Mouse (Mus musculus) MEL (cell line): ENCODE data around the gene Cpm. TPM values are rescaled to one million over a fixed set of nuclear protein-coding genes. Genes with fewer than 3 reads are reported as not detected.

Experiments
- DNase-seq: peaks from one replicate; pipeline ENCODE4 v3.0.0; 2011; ENCODE audit warnings: low read depth, low spot score
- H3K27ac ChIP-seq: 2 replicates; pipeline ENCODE4 v1.5.1; 2012; ENCODE audit warnings: low read depth, mild to moderate bottlenecking, control low read depth, low read length, moderate library complexity; ENCODE audit not compliant: control insufficient read depth
- H3K27me3 ChIP-seq, 2 experiments: fragments of 150-350 bp in 1 of 2; sonication (generic) in 1 of 2; 2 replicates each; pipeline ENCODE4 v1.6.1; 2012; ENCODE audit warnings: low read length in 2 of 2, mild to moderate bottlenecking in 2 of 2, improper control_type of control experiment in 1 of 2, moderate library complexity in 1 of 2; ENCODE audit not compliant: insufficient read depth in 2 of 2, control insufficient read depth in 1 of 2
- H3K36me3 ChIP-seq, 2 experiments: 2 replicates each; pipeline ENCODE4 v1.6.1; 2012 to 2014; ENCODE audit warnings: low read length in 2 of 2, improper control_type of control experiment in 1 of 2, inconsistent platforms in 1 of 2, mild to moderate bottlenecking in 1 of 2; ENCODE audit not compliant: insufficient read depth in 2 of 2, control insufficient read depth in 1 of 2
- H3K4me1 ChIP-seq, 2 experiments: fragments of 150-350 bp in 1 of 2; sonication (generic) in 1 of 2; 2 replicates each; pipeline ENCODE4 v1.6.1; 2012; ENCODE audit warnings: low read length in 2 of 2, improper control_type of control experiment in 1 of 2, mild to moderate bottlenecking in 1 of 2; ENCODE audit not compliant: insufficient read depth in 2 of 2, control insufficient read depth in 1 of 2
- H3K4me3 ChIP-seq, 2 experiments: fragments of 150-350 bp in 1 of 2; sonication (generic) in 1 of 2; 2 replicates each; pipeline ENCODE4 v1.5.1; 2012; ENCODE audit warnings: low read depth in 2 of 2, low read length in 2 of 2, mild to moderate bottlenecking in 2 of 2, moderate library complexity in 2 of 2, control low read depth in 1 of 2, improper control_type of control experiment in 1 of 2; ENCODE audit not compliant: control insufficient read depth in 1 of 2, insufficient read depth in 1 of 2
- H3K79me2 ChIP-seq: 2 replicates; pipeline ENCODE4 v1.6.1; 2012; ENCODE audit warnings: mild to moderate bottlenecking, low read length, moderate library complexity; ENCODE audit not compliant: control insufficient read depth, poor library complexity, insufficient read depth
- H3K9ac ChIP-seq: 2 replicates; pipeline ENCODE4 v1.6.1; 2012; ENCODE audit warnings: low read depth, mild to moderate bottlenecking, control low read depth, low read length, moderate library complexity; ENCODE audit not compliant: control insufficient read depth, poor library complexity, severe bottlenecking
- H3K9me3 ChIP-seq: fragments of 150-350 bp; sonication (generic); replicated peaks from 2 replicates; pipeline ENCODE4 v1.6.1; 2012; ENCODE audit warnings: mild to moderate bottlenecking, low read length, improper control_type of control experiment, moderate library complexity; ENCODE audit not compliant: insufficient read depth
- CHD1 ChIP-seq: IDR thresholded peaks from 2 replicates; pipeline ENCODE4 v1.6.1; 2012; ENCODE audit warnings: low read depth, mild to moderate bottlenecking, inconsistent platforms, low read length, improper control_type of control experiment
- CHD2 ChIP-seq: IDR thresholded peaks from 2 replicates; pipeline ENCODE4 v1.6.1; 2011; ENCODE audit warnings: low read length, improper control_type of control experiment
- E2F4 ChIP-seq: IDR thresholded peaks from 2 replicates; pipeline ENCODE4 v1.6.1; 2011; ENCODE audit warnings: low read depth, low read length, improper control_type of control experiment, borderline replicate concordance
- EP300 ChIP-seq, 2 experiments: IDR thresholded peaks; 2 replicates each; pipeline ENCODE4 v1.6.1; 2011; ENCODE audit warnings: improper control_type of control experiment in 2 of 2, low read length in 2 of 2, low read depth in 1 of 2, mild to moderate bottlenecking in 1 of 2
- HCFC1 ChIP-seq: IDR thresholded peaks from 2 replicates; pipeline ENCODE4 v1.6.1; 2012; ENCODE audit warnings: low read depth, mild to moderate bottlenecking, inconsistent platforms, low read length, improper control_type of control experiment, moderate library complexity
- JUND ChIP-seq: IDR thresholded peaks from 2 replicates; pipeline ENCODE4 v1.6.1; 2011; ENCODE audit warnings: low read depth, mild to moderate bottlenecking, improper control_type of control experiment, low read length
- MAFK ChIP-seq: IDR thresholded peaks from 2 replicates; pipeline ENCODE4 v1.6.1; 2011; ENCODE audit warnings: low read depth, mild to moderate bottlenecking, low read length, improper control_type of control experiment, borderline replicate concordance
- MYC ChIP-seq: IDR thresholded peaks from 2 replicates; pipeline ENCODE4 v1.6.1; 2011; ENCODE audit warnings: low read depth, mild to moderate bottlenecking, low read length, improper control_type of control experiment, moderate library complexity
- NELFE ChIP-seq: IDR thresholded peaks from 2 replicates; pipeline ENCODE4 v1.6.1; 2011; ENCODE audit warnings: low read depth, low read length, improper control_type of control experiment
- NRF1 ChIP-seq: IDR thresholded peaks from 2 replicates; pipeline ENCODE4 v1.6.1; 2014; ENCODE audit warnings: low read depth, mild to moderate bottlenecking, inconsistent platforms, low read length, improper control_type of control experiment, moderate library complexity; ENCODE audit not compliant: poor library complexity, insufficient read depth, severe bottlenecking
- POLR2A ChIP-seq, 2 experiments: IDR thresholded peaks; 2 replicates each; pipeline ENCODE4 v1.6.1; 2011 to 2012; ENCODE audit warnings: low read length in 2 of 2, mild to moderate bottlenecking in 2 of 2, control low read depth in 1 of 2, improper control_type of control experiment in 1 of 2, low read depth in 1 of 2, moderate library complexity in 1 of 2; ENCODE audit not compliant: control insufficient read depth in 1 of 2, insufficient read depth in 1 of 2, poor library complexity in 1 of 2
- POLR2AphosphoS2 ChIP-seq: IDR thresholded peaks from 2 replicates; pipeline ENCODE4 v1.6.1; 2011; ENCODE audit warnings: low read length, improper control_type of control experiment
- RAD21 ChIP-seq: IDR thresholded peaks from 2 replicates; pipeline ENCODE4 v1.6.1; 2011; ENCODE audit warnings: mild to moderate bottlenecking, low read depth, low read length, improper control_type of control experiment
- RCOR1 ChIP-seq: IDR thresholded peaks from 2 replicates; pipeline ENCODE4 v1.6.1; 2012; ENCODE audit warnings: low read depth, mild to moderate bottlenecking, inconsistent platforms, low read length, improper control_type of control experiment
- SMC3 ChIP-seq: IDR thresholded peaks from 2 replicates; pipeline ENCODE4 v1.6.1; 2011; ENCODE audit warnings: low read depth, low read length, improper control_type of control experiment
- TCF12 ChIP-seq: IDR thresholded peaks from 2 replicates; pipeline ENCODE4 v1.6.1; 2014; ENCODE audit warnings: low read depth, mild to moderate bottlenecking, inconsistent platforms, low read length, improper control_type of control experiment, moderate library complexity
- UBTF ChIP-seq: IDR thresholded peaks from 2 replicates; pipeline ENCODE4 v1.6.1; 2012; ENCODE audit warnings: low read depth, mild to moderate bottlenecking, inconsistent platforms, low read length, improper control_type of control experiment, moderate library complexity, borderline replicate concordance; ENCODE audit not compliant: insufficient read depth
- USF1 ChIP-seq: IDR thresholded peaks from 2 replicates; pipeline ENCODE4 v1.6.1; 2014; ENCODE audit warnings: low read depth, mild to moderate bottlenecking, inconsistent platforms, low read length, improper control_type of control experiment, moderate library complexity
- ZKSCAN1 ChIP-seq: IDR thresholded peaks from 2 replicates; pipeline ENCODE4 v1.6.1; 2012; ENCODE audit warnings: low read depth, mild to moderate bottlenecking, inconsistent platforms, low read length, improper control_type of control experiment, moderate library complexity
- ZMIZ1 ChIP-seq: IDR thresholded peaks from 2 replicates; pipeline ENCODE4 v1.6.1; 2012; ENCODE audit warnings: low read depth, mild to moderate bottlenecking, inconsistent platforms, low read length, improper control_type of control experiment, moderate library complexity
- ZNF384 ChIP-seq: IDR thresholded peaks from 2 replicates; pipeline ENCODE4 v1.6.1; 2012; ENCODE audit warnings: low read depth, mild to moderate bottlenecking, inconsistent platforms, low read length, improper control_type of control experiment
- polyA plus RNA-seq, 2 experiments: library from polyadenylated mRNA; stranded (reverse) in 1 of 2; unstranded in 1 of 2; fragments of >175 nt in 1 of 2; fragments of >200 nt in 1 of 2; gene quantifications; 2 replicates each; pipeline versions ENCODE4 v1.2.1 to v1.2.4; 2012; ENCODE audit warnings: low replicate concordance in 2 of 2, low read depth in 1 of 2; ENCODE audit not compliant: insufficient read length in 2 of 2, insufficient read depth in 1 of 2, missing spikeins in 1 of 2
- total RNA-seq: library from RNA; depleted of rRNA; stranded (reverse); fragments of 300-350 nt; gene quantifications from 2 replicates; pipeline ENCODE4 v1.2.3, GENCODE M21; 2012

The Cpm gene
- total and polyA plus RNA-seq, 3 experiments: 0.04 to 0.40 TPM; not detected in 1

DNA sequence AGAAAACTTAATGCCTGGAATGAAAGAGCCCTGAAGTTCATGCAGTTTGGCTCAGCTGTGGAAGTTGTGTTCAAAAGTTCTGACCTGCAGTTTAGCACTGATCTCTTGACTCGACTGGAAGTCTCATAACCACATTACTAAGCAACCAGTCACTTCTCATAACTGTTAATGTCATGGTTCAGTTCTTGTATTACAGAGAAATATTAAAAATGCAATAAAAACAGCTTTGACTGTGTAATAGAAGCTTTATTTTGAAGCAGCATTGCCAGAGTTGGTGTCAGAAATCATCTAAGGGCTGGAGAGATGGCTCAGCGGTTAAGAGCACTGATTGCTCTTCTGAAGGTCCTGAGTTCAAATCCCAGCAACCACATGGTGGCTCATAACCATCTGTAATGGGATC is 1.5 kb downstream of the Cpm start:
- no peaks in the 10 kb centered on the region for H3K79me2 ChIP-seq
- no peak overlapping the region for H3K4me3 ChIP-seq

DNA sequence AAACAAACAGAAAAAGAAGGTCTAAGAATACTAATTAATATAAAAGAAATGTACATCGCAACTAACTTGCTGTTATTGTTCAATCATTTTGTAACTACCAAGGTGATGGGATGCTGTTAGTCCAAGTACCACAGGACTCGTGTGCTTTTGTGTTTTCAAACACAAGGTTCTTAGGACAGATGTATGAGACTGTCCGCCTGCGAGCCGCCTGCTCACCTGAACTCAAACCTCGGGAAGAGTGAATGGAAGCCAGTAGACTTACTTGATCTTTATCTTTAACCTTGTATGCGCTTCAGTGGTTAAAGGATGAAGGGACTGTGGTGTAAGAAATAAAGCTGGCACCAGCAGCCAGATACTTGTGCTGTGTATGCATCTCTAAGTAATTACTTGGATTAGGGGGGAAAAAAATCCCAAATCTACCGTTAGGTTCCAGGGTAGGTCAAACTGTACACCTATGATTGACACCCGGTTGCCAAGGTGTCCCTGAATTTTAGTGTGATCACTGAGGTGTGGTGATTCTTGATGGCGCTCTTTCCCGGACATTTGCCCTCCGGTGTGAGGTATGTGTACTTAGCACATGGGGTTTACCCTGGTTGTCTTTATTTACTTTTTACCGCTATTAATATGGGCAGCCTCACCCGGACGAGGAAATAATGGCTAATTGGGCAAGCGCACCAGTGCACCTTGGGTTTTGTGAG is 2.4 kb downstream of the Cpm start:
- no peaks in the 10 kb centered on the region for H3K79me2 ChIP-seq
- H3K9me3 ChIP-seq: no peaks in the 10 kb centered on the region
- H3K27me3 ChIP-seq: no peaks in the 10 kb centered on the region
- H3K27ac ChIP-seq: no peak overlapping the region
- H3K4me3 ChIP-seq: no peak overlapping the region
- no peaks in the 10 kb centered on the region for H3K4me1 ChIP-seq
- H3K36me3 ChIP-seq: no peaks in the 10 kb centered on the region
- DNase-seq: no peak
- TF ChIP-seq POLR2AphosphoS2 (no peak), MAFK (no peak), RCOR1 (no peak), USF1 (no peak), MYC (no peak), JUND (no peak), NRF1 (no peak), E2F4 (no peak), ZNF384 (no peak), POLR2A (IDR thresholded peaks at IDR 0.05; ENCODE audit: control insufficient read depth in 1 of 2, insufficient read depth in 1 of 2, low read depth in 1 of 2, low read length in 2 of 2, poor library complexity in 1 of 2) (no peak), NELFE (no peak), CHD2 (no peak), ZMIZ1 (no peak), SMC3 (no peak)
- H3K9ac ChIP-seq: no peak overlapping the region

More for the DNA sequence above, 1.5 kb downstream of the Cpm start:
- no peaks in the 10 kb centered on the region for H3K9me3 ChIP-seq
- H3K36me3 ChIP-seq: no peaks in the 10 kb centered on the region
- DNase-seq: no peak
- no peaks in the 10 kb centered on the region for H3K27me3 ChIP-seq
- H3K9ac ChIP-seq: no peak overlapping the region
- no peak overlapping the region for H3K27ac ChIP-seq
- no peaks in the 10 kb centered on the region for H3K4me1 ChIP-seq
- TF ChIP-seq UBTF (no peak), TCF12 (no peak), CHD1 (no peak), RAD21 (no peak), POLR2AphosphoS2 (no peak), HCFC1 (no peak), ZKSCAN1 (no peak), EP300 (IDR thresholded peaks at IDR 0.05; ENCODE audit: low read depth in 1 of 2, low read length in 2 of 2) (no peak)
